Mouse (Mus musculus): ENCODE results near the gene Ppp3ca.

GRCm38 (mm10) chr3:136673363-136673762 is 3.4 kb downstream of the Ppp3ca start:
- TF ChIP-seq CTCF (IDR thresholded peaks at IDR 0.05; ENCODE audit: extremely low read depth, insufficient read depth, insufficient read length, insufficient replicate concordance), result no peak
- TF ChIP-seq POLR2A (IDR thresholded peaks at IDR 0.05; ENCODE audit: low read depth, low read length), result no peak
